Mouse (Mus musculus): ENCODE data around the gene Jam2.

Jam2 gene

GRCm38 (mm10) chr16:84779718-84780117, 5.8 kb downstream of the Jam2 start:
- DNase-seq (ENCODE audit: low spot score in 2 of 2) = no peak

- no peak for DNase-seq (ENCODE audit: low spot score in 2 of 2)
Observed at GRCm38 (mm10) chr16:84783279-84783678, 9.4 kb downstream of the Jam2 start.

- DNase-seq (ENCODE audit: low spot score in 2 of 2) = no peak
Observed at GRCm38 (mm10) chr16:84784966-84785365, 11.0 kb downstream of the Jam2 start.

- no peak for DNase-seq (ENCODE audit: low spot score in 2 of 2)
Observed at GRCm38 (mm10) chr16:84790595-84791165, 16.8 kb downstream of the Jam2 start.

- DNase-seq (ENCODE audit: low spot score in 2 of 2) = no peak
Observed at GRCm38 (mm10) chr16:84793401-84793800, 19.5 kb downstream of the Jam2 start.

DNA sequence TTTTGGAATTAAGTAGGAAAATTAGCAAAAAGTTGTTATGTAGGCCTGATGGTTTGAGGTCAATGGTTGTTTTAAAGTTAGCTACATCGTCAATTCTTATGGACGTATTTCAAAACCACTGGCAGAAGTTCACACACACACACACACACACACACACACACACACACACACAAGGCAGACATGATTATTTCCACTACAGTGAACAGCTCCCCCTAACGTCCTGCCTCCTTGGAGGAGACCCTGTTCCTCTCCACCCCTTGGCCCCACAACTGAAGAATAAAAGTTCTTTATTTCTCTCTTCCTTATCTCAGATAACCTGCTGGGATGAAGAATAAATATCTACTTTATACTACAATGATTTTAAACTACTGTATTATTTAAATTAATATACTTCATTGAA, 21.4 kb downstream of the Jam2 start:
- DNase-seq (ENCODE audit: low spot score in 2 of 2) = no peak

DNA sequence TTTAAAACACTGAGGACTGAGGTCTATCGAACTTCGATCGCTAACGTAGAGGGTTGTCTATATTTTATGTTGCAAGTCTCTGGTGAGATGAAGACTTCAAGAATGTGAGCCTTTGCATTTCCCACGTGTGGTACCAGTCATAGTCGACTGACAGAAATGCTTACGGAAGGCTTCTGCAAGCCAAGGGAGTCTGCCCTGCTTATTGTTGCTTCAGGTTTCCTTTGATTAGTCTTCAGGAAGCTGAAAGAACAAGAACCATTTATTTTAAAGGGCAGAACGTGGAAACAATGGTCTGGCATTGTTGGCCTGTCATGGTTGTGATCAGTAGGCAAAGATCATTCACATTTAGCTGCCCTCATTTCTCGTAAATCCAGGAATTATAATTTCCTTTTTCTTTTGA, 22.8 kb downstream of the Jam2 start:
- no peak for DNase-seq (ENCODE audit: low spot score in 2 of 2)

DNA sequence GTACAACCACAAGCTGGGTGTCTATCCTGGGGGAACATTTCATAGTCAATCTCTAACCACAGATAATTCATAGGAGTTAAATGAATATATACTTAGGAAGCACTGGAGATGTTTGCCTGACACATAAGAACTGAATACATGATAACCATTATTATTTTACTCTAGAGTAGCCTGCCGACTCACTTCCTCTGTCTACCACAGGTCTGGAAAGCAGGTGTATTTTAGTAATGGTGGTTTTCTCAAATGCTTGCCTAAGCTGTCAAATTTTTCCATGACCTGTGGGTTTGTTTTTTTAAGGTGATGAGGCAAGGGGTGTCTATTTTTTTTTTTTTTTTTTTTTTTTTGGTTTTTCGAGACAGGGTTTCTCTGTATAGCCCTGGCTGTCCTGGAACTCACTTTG, 26.1 kb downstream of the Jam2 start:
- DNase-seq (ENCODE audit: low spot score in 2 of 2) = no peak

DNA sequence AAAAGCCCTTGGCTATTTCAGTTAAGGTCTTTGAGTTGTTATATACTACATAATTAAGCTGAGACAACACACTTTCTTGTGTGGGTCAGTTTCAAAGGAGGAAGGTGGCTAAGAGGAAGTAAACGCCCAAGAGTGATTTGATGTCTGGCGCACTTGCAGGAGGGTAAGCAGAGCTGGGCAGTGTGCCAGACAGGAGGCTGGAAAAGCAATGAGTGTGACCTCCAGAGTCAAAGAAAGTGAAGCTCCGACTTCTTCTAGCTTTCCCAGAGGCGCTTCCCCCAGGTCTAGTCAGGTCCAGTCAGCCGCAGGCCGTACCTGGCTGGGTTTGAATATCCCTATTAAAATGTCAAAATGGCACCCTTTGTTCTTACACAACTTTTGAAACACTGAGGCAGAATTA, 28.3 kb downstream of the Jam2 start:
- DNase-seq (ENCODE audit: low spot score in 2 of 2) = no peak

- DNase-seq (ENCODE audit: low spot score in 2 of 2) = no peak
Observed at GRCm38 (mm10) chr16:84804866-84805265, 30.9 kb downstream of the Jam2 start.

DNA sequence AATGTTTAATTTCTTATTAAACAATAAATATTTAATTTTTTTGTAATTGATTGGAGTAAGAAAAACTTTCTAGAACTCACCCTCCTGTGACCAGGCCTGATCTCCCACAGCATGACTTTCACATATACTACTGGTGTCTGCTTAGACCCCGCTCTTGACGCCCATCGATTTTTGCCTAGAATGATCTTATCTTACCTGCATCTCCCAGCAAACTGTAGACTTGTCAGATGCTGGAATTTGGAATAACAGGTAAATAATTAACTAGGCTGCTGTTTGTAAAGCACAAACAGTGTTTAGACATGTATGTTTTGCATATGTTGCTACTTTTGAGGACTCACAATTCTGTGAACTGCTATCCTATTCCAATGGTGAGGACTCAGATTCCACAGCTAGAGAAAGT, 32.3 kb downstream of the Jam2 start:
- no peak for DNase-seq (ENCODE audit: low spot score in 2 of 2)

DNA sequence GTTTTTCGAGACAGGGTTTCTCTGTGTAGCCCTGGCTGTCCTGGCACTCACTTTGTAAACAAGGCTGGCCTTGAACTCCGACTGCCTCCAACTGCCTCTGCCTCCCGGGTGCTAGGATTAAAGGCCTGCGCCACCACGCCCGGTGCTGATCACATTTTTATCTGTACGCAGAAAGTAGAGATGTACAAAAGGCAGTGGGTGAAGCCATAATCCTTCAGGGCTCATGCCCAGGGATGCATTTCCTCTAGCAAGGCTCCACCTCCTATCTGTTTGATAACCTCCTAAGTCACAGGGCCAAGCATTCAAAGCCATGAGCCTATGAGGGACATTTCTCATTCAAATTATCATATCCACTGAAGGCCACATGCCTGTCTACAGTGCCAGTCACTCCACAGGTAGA, 34.0 kb downstream of the Jam2 start:
- DNase-seq (ENCODE audit: low spot score in 2 of 2) = no peak

DNA sequence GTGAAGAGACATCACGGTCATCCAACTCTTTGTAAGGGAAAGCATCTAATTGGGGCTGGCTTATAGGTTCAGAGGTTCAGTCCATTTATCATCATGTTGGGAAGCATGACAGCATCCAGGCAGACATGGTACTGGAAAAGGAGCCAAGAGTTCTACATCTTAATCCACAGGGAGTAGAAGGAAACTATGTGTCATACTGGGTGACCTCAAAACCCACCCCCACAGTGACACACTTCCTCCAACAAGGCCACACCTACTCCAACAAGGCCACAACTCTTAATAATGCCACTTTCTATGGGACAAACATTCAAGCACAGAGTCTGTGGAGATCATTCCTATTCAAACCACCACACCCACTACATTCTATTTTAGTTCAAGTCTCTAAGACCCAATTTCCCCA, 36.3 kb downstream of the Jam2 start:
- no peak for DNase-seq (ENCODE audit: low spot score in 2 of 2)

- DNase-seq (ENCODE audit: low spot score in 2 of 2) = no peak
Observed at GRCm38 (mm10) chr16:84813852-84814251, 39.9 kb downstream of the Jam2 start.

DNA sequence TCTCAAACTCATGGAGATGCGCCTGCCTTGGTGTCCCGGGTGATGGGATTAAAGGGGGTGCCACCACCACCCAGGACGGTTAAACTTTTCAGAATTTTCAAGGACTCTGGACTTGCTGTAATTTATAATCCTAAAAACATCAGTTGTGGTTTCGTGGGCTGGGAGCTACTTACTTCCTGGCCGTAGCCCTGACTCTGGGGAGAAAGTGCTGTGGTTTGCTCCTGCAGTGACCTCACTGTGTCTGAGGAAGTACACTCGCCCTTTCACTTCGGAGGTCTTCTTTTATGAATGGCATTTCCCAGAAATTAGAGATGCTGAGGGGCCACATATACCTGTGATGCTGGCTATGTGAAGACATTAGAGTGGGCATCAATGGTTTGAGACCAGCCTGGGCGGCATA, 40.6 kb downstream of the Jam2 start:
- no peak for DNase-seq (ENCODE audit: low spot score in 2 of 2)

DNA sequence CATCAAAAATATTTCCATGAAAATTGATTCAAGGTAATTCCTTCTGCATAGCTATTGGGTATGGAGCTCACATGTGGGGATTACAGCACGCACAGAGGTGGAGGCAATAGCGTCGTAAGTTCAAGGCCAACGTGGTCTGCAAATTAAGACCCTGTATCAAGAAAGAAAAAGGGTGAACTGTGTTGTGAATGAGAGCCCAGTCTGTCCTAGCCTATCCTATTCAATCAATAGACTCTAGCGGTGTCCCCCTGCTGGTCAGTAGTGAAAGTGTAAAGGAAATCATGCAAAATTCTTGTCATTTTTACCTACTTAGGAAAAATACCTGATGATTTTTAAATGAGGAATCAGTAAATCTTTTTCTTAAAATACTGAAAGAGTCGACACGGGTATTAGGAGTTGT, 43.5 kb downstream of the Jam2 start:
- no peak for DNase-seq (ENCODE audit: low spot score in 2 of 2)

GRCm38 (mm10) chr16:84825009-84825408, 51.1 kb downstream of the Jam2 start:
- DNase-seq (ENCODE audit: low spot score in 2 of 2) = no peak

DNA sequence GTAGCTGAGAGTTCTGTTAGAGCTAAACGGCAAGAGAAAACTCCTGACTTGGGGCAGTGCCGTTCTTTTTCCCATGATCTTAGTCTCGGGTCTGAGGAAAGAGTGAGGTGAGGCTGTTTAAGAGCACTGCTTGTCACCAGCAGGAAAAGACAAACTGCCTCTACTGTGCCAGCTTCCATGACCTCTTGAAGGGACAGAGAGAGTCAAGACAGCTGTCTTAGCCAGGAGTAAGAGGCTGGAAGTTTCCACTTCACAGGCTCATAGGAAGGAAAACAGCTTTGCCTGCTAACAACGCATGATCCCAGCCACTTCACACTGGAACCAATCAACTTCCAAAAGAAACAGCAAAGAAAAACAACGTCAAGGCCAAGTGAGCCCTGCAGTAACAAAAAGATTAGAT, 57.8 kb downstream of the Jam2 start:
- no peak for DNase-seq (ENCODE audit: low spot score in 2 of 2)

- no peak for DNase-seq (ENCODE audit: low spot score in 2 of 2)
Observed at GRCm38 (mm10) chr16:84832736-84833135, 58.8 kb downstream of the Jam2 start.

DNA sequence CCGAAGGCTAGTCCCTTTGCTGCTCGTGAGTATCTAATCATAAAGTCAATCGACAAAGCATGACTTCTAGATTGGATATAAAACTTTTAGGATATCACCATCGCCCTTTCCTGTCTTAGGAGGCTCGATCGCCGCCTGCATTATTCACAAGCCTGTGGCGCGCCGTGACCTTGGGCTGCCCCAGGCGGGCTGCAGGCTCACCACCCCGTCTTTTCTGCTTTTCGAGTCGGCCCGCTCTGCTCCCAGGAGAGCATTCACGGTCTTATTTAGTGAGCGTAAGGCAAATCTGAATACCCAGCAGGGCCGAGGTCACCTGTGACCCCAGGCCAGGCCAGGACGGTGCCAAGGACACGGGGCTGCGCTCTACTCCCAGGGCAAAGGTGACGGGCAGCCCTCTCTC, 60.4 kb downstream of the Jam2 start:
- DNase-seq (ENCODE audit: low spot score in 2 of 2) = no peak

GRCm38 (mm10) chr16:84834745-84835440, 61.0 kb downstream of the Jam2 start, which contains the start of gene Gabpa:
Gene Gabpa, plus strand, starts transcription at chr16:84834925.
- DNase-seq (ENCODE audit: low spot score in 2 of 2) = peak; percentile 75 to 84

- peak; percentile 71 to 76 for DNase-seq (ENCODE audit: low spot score in 2 of 2)
Observed at GRCm38 (mm10) chr16:84835441-84835822, 61.5 kb downstream of the Jam2 start, which contains the start of gene Atp5j. Gene Atp5j, minus strand, starts transcription at chr16:84835625.

DNA sequence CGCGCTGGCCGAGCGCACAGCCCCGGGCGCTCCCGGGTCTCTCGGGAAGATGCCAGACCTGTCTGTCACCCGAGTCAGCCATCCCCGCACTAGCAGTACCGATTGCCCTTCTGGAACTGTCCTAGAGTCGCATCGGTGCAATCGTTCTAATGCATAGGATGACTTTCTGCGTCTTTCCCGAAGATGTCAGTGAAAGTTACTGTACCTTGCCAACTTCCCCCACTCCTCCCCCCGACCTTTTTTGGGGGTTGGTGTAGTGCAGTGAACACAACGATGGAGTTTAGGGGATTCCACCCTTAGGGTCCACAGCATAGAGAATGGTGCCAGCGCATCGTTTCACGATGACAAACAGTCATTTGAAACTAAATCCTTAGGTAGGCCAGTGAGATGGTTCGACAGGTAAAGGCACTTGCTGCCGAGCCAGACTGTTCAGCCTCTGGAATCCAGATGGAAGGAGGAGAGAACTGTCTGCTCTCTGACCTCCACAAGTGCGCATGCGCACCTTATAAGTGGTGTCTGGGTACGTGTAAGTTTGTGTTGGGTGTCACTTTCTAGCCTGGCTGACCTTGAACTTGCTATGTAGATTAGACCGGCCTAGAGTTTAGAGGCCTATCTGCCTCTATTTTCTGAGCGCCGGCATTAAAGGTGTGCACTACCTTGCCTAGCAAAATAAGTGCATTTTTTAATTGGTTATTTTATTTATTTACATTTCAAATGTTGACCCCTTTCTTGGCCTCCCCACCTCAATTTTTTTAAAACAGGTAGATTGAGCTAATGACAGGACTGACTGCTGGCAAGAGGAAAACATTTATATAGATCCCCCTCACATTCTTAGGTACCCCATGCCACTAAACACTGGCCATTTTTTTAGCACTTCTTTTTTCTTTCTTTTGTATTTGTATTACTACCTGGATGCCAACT, 62.2 kb downstream of the Jam2 start:
- peak; percentile 14 to 31 for DNase-seq (ENCODE audit: low spot score in 2 of 2)

All from frontal cortex, postnatal 25 days (tissue).